Mouse (Mus musculus) T-helper 2 cell (primary cell): ENCODE measurements around the gene Dennd1c.

ENCODE experiments used
- in situ Hi-C: fragments of 300-600 bp; cut with MboI, MseI; formaldehyde crosslinking; loops from one replicate; pipeline ENCODE4 v1.15.1; 2025; ENCODE audit warnings: high pct_unique_total_duplicates

Gene Dennd1c

GRCm38 (mm10) chr17:57078336-57078735, at the start of gene Dennd1c:
TSS of gene Dennd1c (minus strand) at chr17:57078514.
- in situ Hi-C loops: no loop called here

DNA sequence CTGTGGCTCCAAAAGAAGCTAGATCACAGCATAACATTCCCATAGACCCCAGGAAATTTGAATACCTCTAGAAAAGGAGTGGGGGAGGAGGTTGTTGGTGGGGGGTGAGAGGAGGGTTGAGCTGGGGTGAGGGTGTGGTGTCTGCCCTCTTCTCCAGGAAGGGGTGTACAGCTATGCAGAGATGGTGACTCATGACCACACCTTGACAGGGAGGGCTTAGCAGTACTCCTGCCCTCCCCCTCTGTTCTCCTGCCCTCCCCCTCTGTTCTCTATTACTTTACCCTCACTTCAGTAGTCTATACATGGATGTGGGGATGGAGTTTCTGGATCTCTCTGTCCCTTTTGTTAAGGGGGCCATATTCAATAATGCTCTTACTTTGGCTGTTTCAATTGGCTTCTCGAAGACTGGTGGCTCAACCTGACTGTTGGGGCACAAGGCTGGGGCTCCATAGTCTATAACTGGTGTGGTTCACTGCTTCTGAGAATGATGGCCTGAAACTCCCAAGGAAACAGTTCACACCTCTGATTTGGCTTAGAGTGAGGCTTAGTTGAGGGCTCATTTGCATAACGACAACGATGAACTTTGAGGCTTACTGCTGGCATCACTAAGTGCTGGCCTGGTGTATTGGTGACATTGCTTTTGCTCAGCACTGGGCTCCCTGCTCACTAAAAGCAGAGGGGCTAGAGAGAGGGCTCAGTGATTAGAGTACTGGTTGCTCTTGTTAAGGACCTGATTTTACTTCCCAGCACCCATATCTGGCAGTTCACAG, 47.7 kb upstream of the Dennd1c start:
- in situ Hi-C loops: no loop called here

DNA sequence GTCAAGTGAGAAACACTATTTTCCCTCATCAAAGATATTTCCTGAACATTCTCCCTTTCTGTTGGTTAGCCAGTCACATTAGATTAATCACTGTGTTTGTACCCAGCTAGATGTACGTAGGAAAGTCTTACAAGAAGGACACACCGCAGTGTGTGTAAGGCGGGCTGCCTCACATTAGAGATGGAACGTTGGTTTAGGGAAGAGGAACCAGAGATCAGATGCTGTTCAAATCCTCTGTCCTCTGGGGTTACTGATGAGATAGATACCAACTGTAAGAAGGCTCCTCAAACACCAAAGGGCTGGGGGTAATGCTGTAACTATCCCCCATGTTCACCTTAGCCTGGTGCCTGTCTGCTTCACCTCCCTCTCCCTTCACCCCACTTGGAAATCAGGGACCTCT, 46.5 kb upstream of the Dennd1c start:
- in situ Hi-C loops: no loop called here

- in situ Hi-C loops: no loop called here
Observed at GRCm38 (mm10) chr17:57123192-57124118, 45.1 kb upstream of the Dennd1c start.

GRCm38 (mm10) chr17:57121856-57122255, 43.5 kb upstream of the Dennd1c start:
- in situ Hi-C loops: no loop called here

DNA sequence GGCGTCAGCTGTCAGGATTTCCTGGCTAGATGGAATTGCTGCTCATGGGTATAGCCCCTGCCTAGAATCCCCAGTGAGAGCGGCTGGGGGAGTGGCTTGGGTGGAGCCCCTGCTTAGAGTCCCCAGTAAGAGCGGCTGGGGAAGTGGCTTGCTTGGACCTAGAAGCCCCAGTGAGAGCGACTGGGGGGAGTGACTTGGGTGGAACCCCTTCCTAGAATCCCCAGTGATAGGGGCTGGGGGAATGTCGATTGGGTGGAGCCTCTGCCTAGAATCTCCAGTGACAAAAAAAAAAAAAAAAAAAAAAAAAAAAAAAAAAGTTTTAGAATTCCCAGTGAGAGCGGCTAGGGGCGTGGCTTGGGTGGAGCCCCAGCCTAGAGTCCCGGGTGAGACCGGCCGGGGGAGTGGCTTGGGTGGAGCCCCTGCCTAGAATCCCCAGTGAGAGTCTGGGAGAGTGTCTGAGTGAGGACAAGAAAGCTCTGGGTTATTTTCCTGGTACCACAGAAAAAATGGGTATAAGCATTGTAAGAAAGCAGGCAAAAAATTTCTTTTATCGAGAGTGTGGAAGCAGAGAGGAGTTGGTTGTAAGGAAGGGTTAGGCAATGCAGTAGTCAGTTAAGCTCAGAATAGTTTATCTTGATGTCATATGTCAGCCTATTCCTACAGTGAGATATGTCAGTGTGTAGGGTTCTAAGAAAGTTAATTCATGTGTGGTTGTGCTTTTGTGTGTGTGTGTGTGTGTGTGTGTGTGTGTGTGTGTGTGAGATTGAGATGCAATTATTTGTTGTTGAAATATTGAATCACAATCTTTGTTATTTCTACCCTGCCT, 40.4 kb upstream of the Dennd1c start:
- in situ Hi-C loops: no loop called here

DNA sequence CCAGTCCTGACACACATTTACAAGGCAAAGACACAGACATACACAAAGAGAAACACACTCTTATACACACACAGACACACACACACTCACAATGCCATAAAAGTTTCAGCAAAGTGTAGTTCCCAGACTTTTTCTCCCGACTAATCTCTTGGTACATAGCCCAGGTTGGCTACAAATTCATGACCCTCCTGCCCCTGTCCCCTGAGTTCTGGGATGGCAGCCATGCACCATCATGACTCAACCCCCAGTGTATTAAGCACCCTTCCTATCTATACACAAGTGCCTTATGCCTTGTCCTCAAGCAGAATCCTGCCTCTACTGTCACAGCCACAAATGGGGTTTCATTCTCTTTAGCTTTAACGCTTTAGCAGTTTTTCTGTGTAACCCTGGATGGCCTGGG, 38.5 kb upstream of the Dennd1c start:
- in situ Hi-C loops: no loop called here

- in situ Hi-C loops: no loop called here
Observed at GRCm38 (mm10) chr17:57112768-57113474, 34.6 kb upstream of the Dennd1c start.

DNA sequence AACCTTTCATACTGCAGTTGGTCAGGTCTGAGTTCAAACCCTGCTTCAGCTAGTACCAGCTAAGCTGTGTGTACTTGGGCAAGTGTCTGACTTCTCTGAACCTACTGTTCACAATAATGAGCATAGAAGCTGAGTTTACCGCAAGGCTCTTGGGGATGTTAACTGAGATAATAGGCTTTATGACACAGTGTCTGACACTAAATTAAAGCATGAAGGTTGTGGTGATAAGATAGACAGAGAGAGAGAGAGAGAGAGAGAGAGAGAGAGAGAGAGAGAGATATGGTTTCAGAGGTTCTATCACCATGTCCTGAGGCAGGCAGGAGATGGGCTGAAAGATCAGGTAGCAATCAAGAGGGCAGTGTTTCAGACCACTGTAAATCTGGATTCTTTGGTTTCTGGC, 31.7 kb upstream of the Dennd1c start:
- in situ Hi-C loops: no loop called here

DNA sequence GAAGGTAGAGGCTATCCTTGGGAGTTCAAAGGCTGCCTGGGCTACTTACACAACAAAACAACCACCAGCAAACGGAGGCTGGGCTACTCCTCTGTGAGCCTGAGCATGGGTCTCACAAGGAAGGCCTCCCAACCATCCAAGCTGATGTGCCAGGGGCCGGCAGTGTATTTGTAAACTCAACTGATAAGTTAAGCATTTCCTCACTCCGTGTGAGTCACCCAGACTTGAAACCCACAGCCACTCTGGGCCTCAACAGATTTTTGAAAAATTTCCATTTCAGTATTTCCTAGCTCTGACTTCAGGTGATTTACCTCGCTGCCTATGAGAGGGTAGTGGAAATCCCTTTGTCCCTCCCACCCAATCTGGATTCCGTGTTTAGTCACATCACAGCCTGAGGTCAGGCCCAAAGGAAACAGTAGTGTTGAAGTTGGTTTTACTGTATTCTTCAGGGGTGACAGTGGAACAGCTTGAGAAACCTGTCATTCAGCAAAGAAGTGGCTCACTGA, 30.4 kb upstream of the Dennd1c start:
- in situ Hi-C loops: no loop called here

DNA sequence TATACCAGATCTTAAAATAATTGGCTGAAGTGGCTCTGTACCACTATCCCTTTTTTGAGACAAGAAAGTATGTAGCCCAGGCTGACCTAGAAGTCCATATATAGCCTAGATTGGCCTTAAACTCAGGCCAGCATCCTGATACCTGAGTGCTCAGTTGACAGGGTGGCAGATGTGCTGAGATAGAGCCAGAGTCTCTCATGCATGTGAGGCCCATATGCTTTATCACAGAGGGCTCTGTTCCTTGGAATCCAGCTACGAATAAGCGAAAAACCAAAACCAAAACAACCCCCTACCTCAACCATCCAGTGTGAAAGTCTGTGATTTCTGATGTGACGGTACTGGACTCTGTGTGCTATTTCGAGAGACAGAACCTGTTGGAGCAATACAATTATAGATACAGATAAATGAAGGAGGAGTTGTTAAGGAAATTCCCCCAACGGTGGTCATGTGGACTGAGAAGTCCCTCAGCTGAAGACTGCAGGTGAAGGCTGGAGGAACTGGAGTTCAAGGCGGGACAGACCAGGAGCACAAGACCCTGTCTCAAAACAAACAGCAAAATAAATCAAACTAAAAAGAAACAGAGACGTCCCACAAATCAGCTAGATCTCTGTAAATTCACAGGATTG, 29.8 kb upstream of the Dennd1c start:
- in situ Hi-C loops: no loop called here

GRCm38 (mm10) chr17:57107064-57107463, 28.8 kb upstream of the Dennd1c start:
- in situ Hi-C loops: no loop called here

DNA sequence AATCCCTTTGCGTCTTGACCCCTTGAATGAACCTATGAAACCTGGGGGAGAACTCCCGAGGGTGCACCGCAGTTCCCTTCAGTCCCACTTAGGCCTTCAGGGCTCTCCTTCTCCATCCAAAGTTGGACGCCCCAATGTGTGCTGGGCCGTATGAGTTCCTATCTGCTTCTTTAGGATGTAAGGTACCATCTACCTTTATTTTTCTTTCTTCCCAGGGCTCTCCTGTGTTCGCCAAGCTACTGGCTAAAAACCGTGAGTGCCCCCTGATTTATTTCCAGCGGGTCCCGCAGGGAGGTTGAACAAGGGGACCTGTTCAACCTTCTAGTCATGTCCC, 27.7 kb upstream of the Dennd1c start:
- in situ Hi-C loops: no loop called here

DNA sequence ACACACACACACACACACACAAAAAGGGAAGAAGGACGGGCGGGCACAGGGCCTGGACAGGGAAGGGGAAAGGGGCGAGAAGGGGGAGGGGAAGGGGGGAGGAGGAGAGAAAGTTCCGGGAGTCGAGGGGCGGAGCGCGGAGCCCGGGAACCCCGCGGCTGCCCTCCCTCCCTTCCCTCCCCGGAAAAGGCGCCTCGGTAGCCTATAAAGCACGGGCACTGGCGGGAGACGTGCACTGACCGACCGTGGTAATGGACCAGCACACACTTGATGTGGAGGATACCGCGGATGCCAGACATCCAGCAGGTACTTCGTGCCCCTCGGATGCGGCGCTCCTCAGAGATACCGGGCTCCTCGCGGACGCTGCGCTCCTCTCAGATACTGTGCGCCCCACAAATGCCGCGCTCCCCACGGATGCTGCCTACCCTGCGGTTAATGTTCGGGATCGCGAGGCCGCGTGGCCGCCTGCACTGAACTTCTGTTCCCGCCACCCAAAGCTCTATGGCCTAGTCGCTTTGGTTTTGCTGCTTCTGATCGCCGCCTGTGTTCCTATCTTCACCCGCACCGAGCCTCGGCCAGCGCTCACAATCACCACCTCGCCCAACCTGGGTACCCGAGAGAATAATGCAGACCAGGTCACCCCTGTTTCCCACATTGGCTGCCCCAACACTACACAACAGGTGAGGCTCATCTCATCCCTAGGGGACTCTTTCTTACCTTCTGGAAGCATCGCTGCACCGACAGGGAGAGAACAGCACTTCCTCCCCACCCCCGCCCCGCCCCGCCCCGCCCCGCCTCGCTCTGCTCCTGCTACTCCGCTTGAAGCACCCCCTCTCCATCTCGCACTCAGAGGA, 27.1 kb upstream of the Dennd1c start, which contains the start of gene Tnfsf9:
Gene Tnfsf9, plus strand, starts transcription at position 145 of the 854 bp plus-strand sequence.
- in situ Hi-C loops: no loop called here

- in situ Hi-C loops: no loop called here
Observed at GRCm38 (mm10) chr17:57104496-57104895, 26.2 kb upstream of the Dennd1c start.

GRCm38 (mm10) chr17:57102276-57102675, 24.0 kb upstream of the Dennd1c start:
- in situ Hi-C loops: no loop called here

- in situ Hi-C loops: loop anchor here (5.0 to 10.0 kb wide), 2 partner anchors 68 to 235 kb away; no protein-coding TSS in a partner anchor
Observed at GRCm38 (mm10) chr17:57099629-57100325, 21.5 kb upstream of the Dennd1c start.

- in situ Hi-C loops: loop anchor here (5.0 to 10.0 kb wide), 2 partner anchors 69 to 236 kb away; no protein-coding TSS in a partner anchor
Observed at GRCm38 (mm10) chr17:57098321-57098720, 20.0 kb upstream of the Dennd1c start.

- in situ Hi-C loops: loop anchor here (5.0 to 10.0 kb wide), 2 partner anchors 71 to 238 kb away; no protein-coding TSS in a partner anchor
Observed at GRCm38 (mm10) chr17:57096623-57096920, 18.3 kb upstream of the Dennd1c start.
